Mouse (Mus musculus) stomach, postnatal 0 days (tissue): ENCODE results near the gene Trpm8. TPM values are rescaled to one million over a fixed set of nuclear protein-coding genes. Genes with fewer than 3 reads are reported as not detected.

Experiments
- ATAC-seq: fragments of 200-750 bp; cut with Nextera tagmentation; 2 replicates; pipeline ENCODE4 v1.8.0; 2017; ENCODE audit not compliant: low FRiP score, low TSS enrichment
- DNase-seq: peaks from one replicate; pipeline ENCODE4 v3.0.0-alpha.2; 2016; ENCODE audit warnings: low spot score
- H3K27ac ChIP-seq: fragments of 300-500 bp; sonication (generic); replicated peaks from 2 replicates; pipeline ENCODE4 v1.5.1; 2014; ENCODE audit warnings: mild to moderate bottlenecking, control low read depth
- H3K27me3 ChIP-seq: fragments of 300-500 bp; sonication (generic); 2 replicates; pipeline ENCODE4 v1.6.1; 2014; ENCODE audit warnings: low read length; ENCODE audit not compliant: control insufficient read depth, insufficient read depth
- H3K36me3 ChIP-seq: fragments of 300-500 bp; sonication (generic); 2 replicates; pipeline ENCODE4 v1.6.1; 2014; ENCODE audit warnings: low read length, mixed read lengths; ENCODE audit not compliant: control insufficient read depth, insufficient read depth
- H3K4me1 ChIP-seq: fragments of 300-500 bp; sonication (generic); replicated peaks from 2 replicates; pipeline ENCODE4 v1.6.1; 2014; ENCODE audit warnings: antibody characterized with exemption; ENCODE audit not compliant: control insufficient read depth, insufficient read depth
- H3K4me2 ChIP-seq: fragments of 300-500 bp; sonication (generic); replicated peaks from 2 replicates; pipeline ENCODE4 v1.6.1; 2014; ENCODE audit warnings: low read depth, mild to moderate bottlenecking, control low read depth, moderate library complexity
- H3K4me3 ChIP-seq: fragments of 300-500 bp; sonication (generic); 2 replicates; pipeline ENCODE4 v1.5.1; 2014; ENCODE audit warnings: low read depth, low read length, control low read depth
- H3K9ac ChIP-seq: fragments of 300-500 bp; sonication (generic); 2 replicates; pipeline ENCODE4 v1.6.1; 2014; ENCODE audit warnings: mild to moderate bottlenecking, low read length, control low read depth, mixed read lengths
- H3K9me3 ChIP-seq: fragments of 300-500 bp; sonication (generic); 2 replicates; pipeline ENCODE4 v1.6.1; 2016; ENCODE audit warnings: low read length; ENCODE audit not compliant: control insufficient read depth
- CTCF ChIP-seq: IDR thresholded peaks from 2 replicates; pipeline ENCODE4 v1.5.1; 2016; ENCODE audit warnings: antibody characterized with exemption, low read depth, mild to moderate bottlenecking, moderate library complexity
- EP300 ChIP-seq: optimal IDR thresholded peaks from 2 replicates; pipeline ENCODE3; 2016; ENCODE audit warnings: antibody characterized with exemption
- WGBS: fragments of 180-500 bp; shearing (Covaris S2); extraction: QIAGEN DNeasy Blood & Tissue Kit; methylation state at CpG from one replicate; pipeline ENCODE4 v1.1.7; 2014; 5-methylcytosine and 5-hydroxymethylcytosine counted together
- polyA plus RNA-seq: library from polyadenylated mRNA; unstranded; fragments of >200 nt; fragmentation: Nextera tagmentation; extraction: Ambion mirVana; gene quantifications from 2 replicates; pipeline ENCODE4 v1.2.1, GENCODE M21; 2015

Trpm8 gene
- polyA plus RNA-seq, 1 experiment from 2014 or later = 0.06 TPM

- Histone ChIP-seq H3K36me3 (no peaks in the 10 kb centered on the region), H3K4me2 (no peak overlapping the region), H3K4me3 (no peak overlapping the region), H3K27me3 (no peaks in the 10 kb centered on the region), H3K4me1 (no peaks in the 10 kb centered on the region), H3K9ac (no peak overlapping the region), H3K27ac (no peak overlapping the region), H3K9me3 (peaks cover 12% of the 10 kb centered on the region)
- DNase-seq (peak; percentile 19), ATAC-seq (no peak)
- TF ChIP-seq CTCF = no peak
- no peak for TF ChIP-seq EP300
- 57% methylated on average over 1 of the region's 1 CpGs for WGBS
These were observed 29.1 kb downstream of the Trpm8 start for GRCm38 (mm10) chr1:88306543-88306942.

GRCm38 (mm10) chr1:88307180-88307579, 29.7 kb downstream of the Trpm8 start:
- WGBS = 64% methylated on average over 12 of the region's 12 CpGs
- Histone ChIP-seq H3K9ac (no peak overlapping the region), H3K9me3 (peaks cover 12% of the 10 kb centered on the region), H3K36me3 (no peaks in the 10 kb centered on the region), H3K27me3 (no peaks in the 10 kb centered on the region), H3K27ac (no peak overlapping the region), H3K4me2 (no peak overlapping the region), H3K4me3 (no peak overlapping the region), H3K4me1 (no peaks in the 10 kb centered on the region)
- DNase-seq (no peak), ATAC-seq (no peak)
- TF ChIP-seq EP300 (no peak), CTCF (no peak)

- Histone ChIP-seq H3K27me3 (no peaks in the 10 kb centered on the region), H3K9ac (no peak overlapping the region), H3K4me1 (no peaks in the 10 kb centered on the region), H3K4me3 (no peak overlapping the region), H3K4me2 (no peak overlapping the region), H3K27ac (no peak overlapping the region), H3K9me3 (peaks cover 12% of the 10 kb centered on the region), H3K36me3 (no peaks in the 10 kb centered on the region)
- no peak for ATAC-seq
- TF ChIP-seq EP300 (no peak), CTCF (no peak)
- WGBS = 49% methylated on average over 2 of the region's 2 CpGs
- DNase-seq = no peak
These were observed 31.6 kb downstream of the Trpm8 start for GRCm38 (mm10) chr1:88309020-88309419.

- TF ChIP-seq CTCF = no peak
- TF ChIP-seq EP300 = no peak
- Histone ChIP-seq H3K27ac (no peak overlapping the region), H3K27me3 (no peaks in the 10 kb centered on the region), H3K9me3 (peaks cover 12% of the 10 kb centered on the region), H3K36me3 (no peaks in the 10 kb centered on the region), H3K4me1 (no peaks in the 10 kb centered on the region), H3K9ac (no peak overlapping the region), H3K4me3 (no peak overlapping the region), H3K4me2 (no peak overlapping the region)
- DNase-seq (no peak), ATAC-seq (no peak)
- WGBS = 47% methylated on average over 3 of the region's 3 CpGs
These were observed 32.4 kb downstream of the Trpm8 start for GRCm38 (mm10) chr1:88309905-88310304.

GRCm38 (mm10) chr1:88310349-88310748, 32.9 kb downstream of the Trpm8 start:
- Histone ChIP-seq H3K9me3 (peaks cover 9% of the 10 kb centered on the region), H3K27me3 (no peaks in the 10 kb centered on the region), H3K4me2 (no peak overlapping the region), H3K9ac (no peak overlapping the region), H3K4me1 (no peaks in the 10 kb centered on the region), H3K4me3 (no peak overlapping the region), H3K27ac (no peak overlapping the region), H3K36me3 (no peaks in the 10 kb centered on the region)
- WGBS = 64% methylated on average over 3 of the region's 3 CpGs
- TF ChIP-seq CTCF (no peak), EP300 (no peak)
- DNase-seq (no peak), ATAC-seq (no peak)

GRCm38 (mm10) chr1:88317279-88317678, 39.8 kb downstream of the Trpm8 start:
- Histone ChIP-seq H3K4me2 (no peak overlapping the region), H3K27ac (no peak overlapping the region), H3K4me1 (no peaks in the 10 kb centered on the region), H3K9ac (no peak overlapping the region), H3K27me3 (no peaks in the 10 kb centered on the region), H3K36me3 (no peaks in the 10 kb centered on the region), H3K4me3 (no peak overlapping the region), H3K9me3 (no peaks in the 10 kb centered on the region)
- ATAC-seq (peak; percentile 61; the same call in 1 of the 2 replicates), DNase-seq (no peak)
- TF ChIP-seq EP300 (no peak), CTCF (no peak)
- 62% methylated on average over 1 of the region's 1 CpGs for WGBS
